Mouse (Mus musculus): Measurements from ENCODE around the gene Gemin2. TPM values are rescaled to one million over a fixed set of nuclear protein-coding genes. Genes with fewer than 3 reads are reported as not detected.
"Not testable (repeated sequence)": the region's sequence is repeated elsewhere in the genome, so short reads cannot be mapped to it uniquely, and the experiment has no call there.

Gene Gemin2
- 1 to 10 TPM; 7.4 to 7.7 TPM for total RNA-seq (2021)
- long read RNA-seq, experiment 1, partial matches to known transcripts = 1 of 5 reads
- long read RNA-seq, experiment 1, other reads (novel, unspliced or antisense) = 0 of 5 reads
- long read RNA-seq, experiment 2, partial matches to known transcripts = 2 of 9 reads
- long read RNA-seq, experiment 2, other reads (novel, unspliced or antisense) = 3 of 9 reads

- DNase-seq (ENCODE audit: low spot score in 2 of 2) = peak; percentile 85 to 89
These were observed at the start of gene Gemin2 for GRCm38 (mm10) chr12:59013234-59013633. TSS of gene Gemin2 (plus strand) at chr12:59013393.

DNA sequence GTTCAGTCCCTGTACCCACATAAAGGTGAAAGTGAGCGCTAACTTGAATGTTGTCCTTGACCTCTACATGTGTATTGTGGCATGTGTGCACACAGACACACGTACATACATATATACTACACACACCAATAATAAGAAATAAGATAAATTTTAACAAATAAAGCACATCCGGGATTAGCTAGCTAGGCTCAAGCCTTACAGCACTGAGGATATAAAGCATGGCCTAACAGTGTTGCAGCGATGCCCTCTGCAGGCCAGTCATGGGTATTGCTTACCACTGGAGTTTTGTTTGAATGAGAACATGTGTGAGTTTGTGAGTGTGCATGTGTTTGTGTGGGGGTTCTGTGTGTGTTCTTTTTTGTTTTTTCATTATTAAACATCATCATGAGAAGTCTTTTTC lies 48.6 kb upstream of the Gemin2 start:
- DNase-seq (ENCODE audit: low spot score in 2 of 2) = no peak

DNA sequence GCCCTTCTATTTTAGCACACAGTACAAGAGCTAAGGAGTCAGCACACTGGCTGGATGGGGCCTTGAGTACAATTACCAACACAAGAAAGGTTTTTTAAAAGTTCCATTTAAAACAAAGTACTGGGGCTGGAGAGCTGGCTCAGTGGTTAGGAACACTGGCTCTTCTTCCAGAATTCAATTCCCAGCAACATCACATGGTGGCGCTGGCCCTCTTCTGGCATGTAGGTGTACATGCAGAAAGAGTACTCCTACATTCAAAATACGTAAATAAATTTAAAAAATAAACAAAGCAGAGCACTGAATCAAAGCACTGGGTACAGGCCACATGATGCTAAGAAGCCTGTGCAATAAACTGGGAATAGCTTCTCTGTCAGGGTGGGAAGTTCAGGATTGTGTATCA lies 36.2 kb upstream of the Gemin2 start:
- no peak for DNase-seq (ENCODE audit: low spot score in 2 of 2)

- DNase-seq (ENCODE audit: low spot score in 2 of 2) = not testable (repeated sequence)
These were observed 32.0 kb upstream of the Gemin2 start for GRCm38 (mm10) chr12:58981178-58981661.

- DNase-seq (ENCODE audit: low spot score in 2 of 2) = no peak
These were observed 27.4 kb upstream of the Gemin2 start for GRCm38 (mm10) chr12:58985766-58986165.

- DNase-seq (ENCODE audit: low spot score in 2 of 2) = no peak
These were observed 2.7 kb upstream of the Gemin2 start for GRCm38 (mm10) chr12:59010482-59010881.

DNA sequence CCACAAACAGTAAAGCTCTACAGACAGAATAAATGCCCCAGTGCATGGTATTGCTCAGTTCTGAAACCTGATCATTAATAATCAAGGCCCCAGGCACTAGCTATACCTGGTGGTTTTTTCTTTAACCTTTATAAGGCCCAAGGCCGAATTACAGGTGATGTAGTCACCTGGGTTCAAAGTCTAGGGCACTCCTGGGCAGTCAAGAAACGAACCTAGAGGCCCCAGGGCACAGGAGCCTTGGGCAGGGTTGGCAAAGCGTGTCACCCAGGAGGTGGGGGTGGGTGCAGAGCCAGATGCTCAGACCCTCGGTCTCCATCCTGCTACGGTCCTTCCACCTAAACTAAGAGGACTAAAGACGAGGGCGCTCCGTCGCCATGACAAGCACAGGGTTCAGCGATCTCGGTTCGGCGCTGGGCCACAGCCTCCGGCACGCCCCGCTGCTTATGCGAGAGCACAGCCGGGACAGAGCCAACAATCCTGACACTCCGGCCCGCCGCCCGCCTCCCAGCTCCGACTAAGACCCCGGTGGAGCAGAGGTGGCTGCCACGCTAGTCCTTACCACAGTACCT lies 1.8 kb upstream of the Gemin2 start:
- no peak for DNase-seq (ENCODE audit: low spot score in 2 of 2)

DNA sequence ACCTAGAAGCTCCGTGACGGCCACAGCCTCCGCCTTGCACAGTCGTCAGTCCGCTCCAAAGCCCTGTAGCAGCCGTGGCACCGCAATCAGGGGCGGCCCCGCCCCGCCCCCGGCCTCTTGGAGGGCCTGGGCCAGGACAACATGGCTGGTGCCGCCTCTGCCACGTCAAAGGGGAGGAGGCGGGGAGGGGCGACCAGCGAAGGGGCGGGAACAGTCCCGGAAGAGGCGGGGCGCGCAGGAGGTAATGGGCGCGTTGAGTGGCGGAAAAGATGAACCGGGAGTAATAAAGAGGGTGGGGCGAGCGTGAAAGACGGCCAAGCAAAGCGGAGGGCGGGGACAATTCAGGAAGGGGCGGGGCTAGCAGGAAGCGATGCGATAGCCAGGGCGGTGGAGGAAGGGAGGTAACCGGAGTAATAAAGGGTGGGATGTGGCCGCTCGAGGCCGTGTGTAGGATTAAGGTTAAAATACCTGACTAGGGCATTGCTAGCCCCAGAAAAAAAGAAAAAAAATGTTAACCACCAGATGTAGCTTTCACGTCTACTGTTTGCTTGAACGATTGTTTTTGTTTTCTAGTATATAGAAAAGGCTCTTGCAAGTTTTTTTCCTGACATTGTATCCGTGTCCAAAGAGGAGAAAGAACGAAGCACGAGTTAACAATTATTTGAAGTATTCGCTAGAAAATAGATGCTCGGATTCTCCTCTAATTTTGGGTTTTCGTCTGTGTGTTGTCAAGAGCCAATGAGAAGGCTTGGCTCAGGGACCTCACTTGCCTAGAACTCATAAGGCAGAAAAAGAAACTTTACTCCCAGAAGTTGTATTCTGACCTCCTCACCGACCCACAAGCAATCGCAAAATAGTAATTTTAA lies 1.1 kb upstream of the Gemin2 start, which contains the start of gene Sec23a:
Gene Sec23a, minus strand, starts transcription at position 174 of the 866 bp plus-strand sequence.
- peak; percentile 96 for DNase-seq (ENCODE audit: low spot score in 2 of 2)

- no peak for DNase-seq (ENCODE audit: low spot score in 2 of 2)
These were observed 492 bp upstream of the Gemin2 start for GRCm38 (mm10) chr12:59012710-59013091.

DNA sequence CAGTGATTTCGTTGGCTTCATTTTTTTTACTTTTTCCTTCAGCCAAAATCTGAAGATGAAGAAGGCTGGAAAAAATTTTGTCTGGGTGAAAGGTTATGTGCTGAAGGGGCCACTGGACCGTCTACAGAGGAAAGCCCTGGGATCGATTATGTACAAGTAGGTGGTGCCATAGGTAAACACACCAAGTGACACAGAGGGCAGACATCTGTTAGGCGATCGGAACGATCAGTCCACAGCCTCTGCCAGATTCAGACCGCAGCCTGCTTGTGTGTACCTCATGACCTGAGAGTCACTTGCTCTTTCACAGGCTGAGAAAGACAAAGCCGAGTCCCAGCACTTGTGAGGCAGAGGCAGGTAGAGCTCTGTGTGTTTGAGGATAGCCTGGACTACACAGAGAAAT lies 4.8 kb downstream of the Gemin2 start:
- no peak for DNase-seq (ENCODE audit: low spot score in 2 of 2)

DNA sequence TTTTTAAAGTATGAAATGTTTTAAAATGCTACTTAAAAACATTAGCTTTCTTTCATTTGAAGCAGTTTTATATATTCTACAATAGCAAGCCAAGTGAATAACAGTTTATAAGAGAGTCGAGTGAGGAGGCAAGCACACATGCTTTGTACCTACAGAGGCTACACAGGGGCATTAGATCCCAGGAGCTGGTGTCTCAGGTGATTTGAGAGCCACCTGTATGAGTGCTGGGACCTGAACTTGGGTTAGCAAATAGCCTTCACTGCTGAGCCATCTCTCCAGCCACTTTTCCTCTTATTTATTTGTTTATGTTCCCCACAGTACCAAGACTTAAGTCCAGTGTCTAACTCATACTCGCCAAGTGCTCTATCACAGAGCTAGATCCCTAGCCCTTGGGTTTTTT lies 6.7 kb downstream of the Gemin2 start:
- no peak for DNase-seq (ENCODE audit: low spot score in 2 of 2)

- DNase-seq (ENCODE audit: low spot score in 2 of 2) = no peak
These were observed 8.1 kb downstream of the Gemin2 start for GRCm38 (mm10) chr12:59021306-59021705.

DNA sequence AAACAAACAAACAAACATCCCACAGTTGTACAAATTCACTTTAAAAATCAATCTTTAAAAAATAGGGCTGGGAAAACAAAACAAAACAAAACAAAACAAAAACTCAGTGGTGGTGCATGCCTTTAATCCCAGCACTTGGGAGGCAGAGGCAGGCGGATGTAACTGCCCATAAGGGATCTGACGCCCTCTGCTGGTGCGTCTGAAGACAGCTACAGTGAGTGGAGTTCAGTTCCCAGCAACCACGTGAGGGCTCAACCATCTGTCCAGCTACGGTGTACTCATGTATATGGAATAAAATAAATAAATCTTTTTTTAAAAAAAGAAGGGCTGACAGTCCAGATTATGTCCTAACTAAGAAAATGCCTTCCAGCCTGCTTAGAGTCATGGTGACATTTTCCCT lies 18.9 kb downstream of the Gemin2 start:
- no peak for DNase-seq (ENCODE audit: low spot score in 2 of 2)

DNA sequence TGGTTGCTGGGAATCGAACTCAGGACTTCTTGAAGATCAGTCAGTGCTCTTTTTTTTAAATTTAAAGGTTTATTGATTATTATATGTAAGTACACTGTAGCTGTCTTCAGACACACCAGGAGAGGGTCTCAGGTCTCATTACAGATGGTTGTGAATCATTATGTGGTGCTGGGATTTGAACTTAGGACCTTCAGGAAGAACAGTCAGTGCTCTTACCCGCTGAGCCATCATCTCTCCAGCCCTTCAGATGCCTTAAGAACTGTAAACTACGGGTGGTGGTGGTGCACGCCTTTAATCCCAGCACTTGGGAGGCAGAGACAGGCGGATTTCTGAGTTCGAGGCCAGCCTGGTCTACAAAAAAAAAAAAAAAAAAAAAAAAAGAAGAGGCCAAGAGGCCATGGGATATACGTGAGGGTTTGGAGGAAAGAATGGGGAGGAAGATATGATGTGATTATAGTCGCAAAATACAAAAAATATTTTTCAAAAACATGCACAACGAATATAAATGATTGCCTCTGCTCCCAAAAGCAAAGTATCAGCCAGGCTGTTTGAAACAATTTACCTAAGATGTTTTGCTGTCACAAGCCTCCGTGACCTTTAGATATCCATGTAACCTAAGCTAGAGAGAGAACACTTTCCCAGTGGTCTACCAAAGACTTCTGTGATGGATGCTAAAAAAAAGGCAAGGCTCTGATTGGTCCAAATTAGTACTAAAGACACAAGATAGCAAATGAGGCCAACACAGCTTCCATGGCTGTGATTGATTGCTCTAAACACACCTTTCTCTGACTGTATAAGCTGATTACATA lies 26.2 kb downstream of the Gemin2 start:
- DNase-seq (ENCODE audit: low spot score in 2 of 2) = no peak

- no peak for DNase-seq (ENCODE audit: low spot score in 2 of 2)
These were observed 27.0 kb downstream of the Gemin2 start for GRCm38 (mm10) chr12:59039971-59040844.

GRCm38 (mm10) chr12:59040851-59041250 lies 27.7 kb downstream of the Gemin2 start:
- DNase-seq (ENCODE audit: low spot score in 2 of 2) = no peak

- DNase-seq (ENCODE audit: low spot score in 2 of 2) = no peak
These were observed 39.3 kb downstream of the Gemin2 start for GRCm38 (mm10) chr12:59052470-59052869.

- no peak for DNase-seq (ENCODE audit: low spot score in 2 of 2)
These were observed 40.0 kb downstream of the Gemin2 start for GRCm38 (mm10) chr12:59053166-59053565.

- no peak for DNase-seq (ENCODE audit: low spot score in 2 of 2)
These were observed 40.8 kb downstream of the Gemin2 start for GRCm38 (mm10) chr12:59053976-59054375.

GRCm38 (mm10) chr12:59055196-59055850 lies 42.1 kb downstream of the Gemin2 start:
- no peak for DNase-seq (ENCODE audit: low spot score in 2 of 2)

Measured in adrenal gland, adult 18-20 months (tissue).